Mouse (Mus musculus) bone marrow, adult 2 months (tissue): ENCODE data around the gene Igsf23.

ENCODE experiments used
- CTCF ChIP-seq: fragments of 200-500 bp; IDR thresholded peaks from 2 replicates; pipeline ENCODE4 v1.5.1; 2011; ENCODE audit warnings: low read length, control low read depth; ENCODE audit not compliant: control insufficient read depth, insufficient read depth
- POLR2A ChIP-seq: fragments of 200-500 bp; IDR thresholded peaks from 2 replicates; pipeline ENCODE4 v1.6.1; 2011; ENCODE audit warnings: low read depth, mild to moderate bottlenecking, control low read depth, low read length, borderline replicate concordance; ENCODE audit not compliant: control insufficient read depth

- TF ChIP-seq CTCF (no peak), POLR2A (no peak)
Observed at GRCm38 (mm10) chr7:19955861-19956260, 5.3 kb upstream of the Igsf23 start.
